Comparison of ENCODE assay signal across 8 mouse cellular contexts in the genomic region with DNA sequence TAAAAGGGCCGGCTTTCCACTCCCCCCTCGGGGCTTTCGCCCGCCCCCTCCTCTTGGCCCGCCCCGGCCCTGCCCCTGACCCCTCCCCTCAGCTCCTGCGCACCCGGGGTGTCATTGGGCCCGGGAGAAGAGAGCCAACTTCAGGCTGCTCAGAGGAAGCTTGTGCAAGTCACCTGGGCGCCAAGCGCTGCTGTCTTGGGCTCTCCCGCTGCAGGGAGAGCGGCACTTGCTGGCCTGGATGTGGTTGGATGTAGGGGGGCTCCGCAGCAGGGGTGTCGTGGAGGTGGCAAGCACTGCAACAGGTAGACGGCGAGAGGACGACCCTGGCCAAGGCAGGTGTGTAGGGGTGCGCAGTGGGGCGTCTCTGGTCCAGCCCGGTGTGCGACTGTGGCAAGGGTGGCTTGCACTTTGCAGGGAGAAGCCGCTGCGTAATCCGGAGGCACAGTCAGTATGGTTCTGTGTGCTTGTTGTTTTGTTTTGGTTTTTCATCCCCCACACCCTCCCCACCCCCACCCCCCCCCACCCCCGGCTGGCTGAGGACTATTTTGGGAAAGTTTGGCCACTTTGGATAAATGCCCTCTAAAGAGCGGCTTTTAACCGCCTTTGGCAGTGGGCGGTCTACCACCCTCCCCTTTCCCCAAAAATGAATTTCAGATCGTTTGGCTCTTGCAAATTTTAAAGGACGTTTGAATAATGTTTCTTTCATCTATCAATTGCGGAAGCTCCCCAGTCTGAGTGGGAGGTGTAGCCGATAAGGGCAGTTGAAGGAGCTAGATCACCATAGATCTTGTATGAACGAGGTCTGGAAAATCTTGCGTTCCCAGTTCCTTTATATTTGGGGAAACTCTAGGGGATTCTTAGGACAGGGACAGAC. TPM values are rescaled to one million over a fixed set of nuclear protein-coding genes. Genes with fewer than 3 reads are reported as not detected.
DNase-seq lines count a peak whose midpoint lies in the region; ATAC-seq and TF ChIP-seq lines count a peak whose summit lies in the region.

No protein-coding gene starts in this region.

- peak overlapping the region; percentile 53 for H3K27ac ChIP-seq in liver, adult 2 months (replicated peaks; ENCODE audit: insufficient read depth, low read depth, low read length)
- H3K27ac ChIP-seq in embryonic facial prominence, embryonic 11.5 days (replicated peaks; ENCODE audit: low read depth, low read length), result no peak overlapping the region
- no peak overlapping the region for H3K27ac ChIP-seq in hindbrain, embryonic 13.5 days
- no peak overlapping the region for H3K27ac ChIP-seq in midbrain, embryonic 15.5 days

- no peaks in the 10 kb centered on the region for H3K9me3 ChIP-seq in embryonic facial prominence, embryonic 11.5 days (replicated peaks; ENCODE audit: control insufficient read depth, low read length)
- no peaks in the 10 kb centered on the region for H3K9me3 ChIP-seq in hindbrain, embryonic 13.5 days
- H3K9me3 ChIP-seq in midbrain, embryonic 15.5 days, result no peaks in the 10 kb centered on the region

- no peaks in the 10 kb centered on the region for H3K36me3 ChIP-seq in liver, adult 2 months (ENCODE audit: control insufficient read depth, insufficient read depth, low read length)
- no peaks in the 10 kb centered on the region for H3K36me3 ChIP-seq in embryonic facial prominence, embryonic 11.5 days (replicated peaks; ENCODE audit: control insufficient read depth, insufficient read depth, low read depth, low read length)
- H3K36me3 ChIP-seq in hindbrain, embryonic 13.5 days, result no peaks in the 10 kb centered on the region
- no peaks in the 10 kb centered on the region for H3K36me3 ChIP-seq in midbrain, embryonic 15.5 days (replicated peaks)

- no peak for TF ChIP-seq CTCF in liver, adult 2 months (IDR thresholded peaks at IDR 0.05; ENCODE audit: low read depth, low read length)

- H3K4me1 ChIP-seq in liver, adult 2 months (ENCODE audit: control insufficient read depth, insufficient read depth, low read length), result peaks cover 2% of the 10 kb centered on the region; the same call in 1 of the 2 replicates
- H3K4me1 ChIP-seq in embryonic facial prominence, embryonic 11.5 days (ENCODE audit: control insufficient read depth, insufficient read depth, low read length), result no peaks in the 10 kb centered on the region; the same call in 1 of the 2 replicates
- H3K4me1 ChIP-seq in hindbrain, embryonic 13.5 days (replicated peaks), result peaks cover 33% of the 10 kb centered on the region
- H3K4me1 ChIP-seq in midbrain, embryonic 15.5 days, result peaks cover 21% of the 10 kb centered on the region

- peak overlapping the region; percentile 97 for H3K4me2 ChIP-seq in embryonic facial prominence, embryonic 11.5 days (ENCODE audit: low read depth, low read length)
- H3K4me2 ChIP-seq in hindbrain, embryonic 13.5 days, result peak overlapping the region; percentile 100
- peak overlapping the region; percentile 100 for H3K4me2 ChIP-seq in midbrain, embryonic 15.5 days

- peak overlapping the region; percentile 84 for H3K9ac ChIP-seq in liver, adult 2 months (ENCODE audit: low read depth, low read length)
- peak overlapping the region; percentile 44 for H3K9ac ChIP-seq in embryonic facial prominence, embryonic 11.5 days (replicated peaks; ENCODE audit: low read length)
- H3K9ac ChIP-seq in hindbrain, embryonic 13.5 days, result peak overlapping the region; percentile 58
- H3K9ac ChIP-seq in midbrain, embryonic 15.5 days, result peak overlapping the region; percentile 43

- WGBS in liver, adult 2 months, result under 1% methylated on average over 34 of the region's 35 CpGs
- under 1% methylated on average over 31 of the region's 35 CpGs for WGBS in embryonic facial prominence, embryonic 11.5 days
- under 1% methylated on average over 33 of the region's 35 CpGs for WGBS in hindbrain, embryonic 13.5 days
- 1% methylated on average over 35 of the region's 35 CpGs for WGBS in midbrain, embryonic 15.5 days

- H3K4me3 ChIP-seq in liver, adult 2 months (ENCODE audit: insufficient read depth, low read depth, low read length), result peak overlapping the region; percentile 75
- peak overlapping the region; percentile 59 for H3K4me3 ChIP-seq in embryonic facial prominence, embryonic 11.5 days (ENCODE audit: low read depth, low read length)
- H3K4me3 ChIP-seq in hindbrain, embryonic 13.5 days, result peak overlapping the region; percentile 71
- H3K4me3 ChIP-seq in midbrain, embryonic 15.5 days, result peak overlapping the region; percentile 79

- H3K27me3 ChIP-seq in liver, adult 2 months (ENCODE audit: control insufficient read depth, insufficient read depth, low read length), result no peaks in the 10 kb centered on the region
- peaks cover 33% of the 10 kb centered on the region for H3K27me3 ChIP-seq in embryonic facial prominence, embryonic 11.5 days (ENCODE audit: control insufficient read depth, insufficient read depth, low read length)
- peaks cover 52% of the 10 kb centered on the region for H3K27me3 ChIP-seq in hindbrain, embryonic 13.5 days
- peaks cover 17% of the 10 kb centered on the region for H3K27me3 ChIP-seq in midbrain, embryonic 15.5 days (replicated peaks)

- TF ChIP-seq POLR2A in liver, adult 2 months (IDR thresholded peaks at IDR 0.05; ENCODE audit: extremely low read depth, insufficient read depth, low read length), result peak; percentile 86

- no peaks in the 10 kb centered on the region for H3K79me2 ChIP-seq in liver, adult 2 months (ENCODE audit: control insufficient read depth, insufficient read depth, low read length)

- peak; percentile 22 for DNase-seq in liver, adult 2 months (ENCODE audit: extremely low read depth, low read depth, low spot score)
- no peak for DNase-seq in liver
- peak; percentile 4 for DNase-seq in embryonic facial prominence, embryonic 11.5 days (ENCODE audit: low spot score)
- no peak for DNase-seq in ovary, adult 18-20 months (ENCODE audit: low spot score)
- DNase-seq in urinary bladder, adult 2 months (ENCODE audit: low spot score), result no peak
- DNase-seq in testis, postnatal 10 days (ENCODE audit: low spot score), result no peak

- peak; percentile 42 for ATAC-seq in embryonic facial prominence, embryonic 11.5 days (replicated peaks; ENCODE audit: insufficient number of reproducible peaks, low FRiP score, low TSS enrichment, low read depth)
- ATAC-seq in hindbrain, embryonic 13.5 days (ENCODE audit: low FRiP score), result peak; percentile 80
- peak; percentile 77 for ATAC-seq in midbrain, embryonic 15.5 days (replicated peaks)

RNA-seq across cellular contexts. Expression of gene Nr3c2, which starts 3.2 kb away (rescaled TPM):
- 14.8 and 16.7 TPM in 2 replicates for total RNA-seq in liver, adult 2 months (2014; rRNA removed)
- 3.2 and 4.7 TPM in 2 replicates for polyA plus RNA-seq in liver, adult 2 months (2012; rRNA removed)
- polyA plus RNA-seq in embryonic facial prominence, embryonic 11.5 days (2014; fragmentation: Nextera tagmentation; extraction: Ambion mirVana), result 0.58 and 0.61 TPM in 2 replicates
- 2.3 and 3.4 TPM in 2 replicates for polyA plus RNA-seq in hindbrain, embryonic 13.5 days (2015; fragmentation: Nextera tagmentation; extraction: Ambion mirVana)
- polyA plus RNA-seq in midbrain, embryonic 15.5 days (2015; fragmentation: Nextera tagmentation; extraction: Ambion mirVana), result 3.9 and 4.4 TPM in 2 replicates
- polyA plus RNA-seq in urinary bladder, adult 2 months (2012; rRNA removed), result 5.9 and 8.7 TPM in 2 replicates

Comparison
In these comparisons a context has a peak if more than half of its experiments do, and no peak if none do; other contexts are left out.
1. DNase-seq: peak in liver, adult 2 months (single experiment) and embryonic facial prominence, embryonic 11.5 days (single experiment); none in liver (single experiment), ovary, adult 18-20 months (single experiment), urinary bladder, adult 2 months (single experiment) and testis, postnatal 10 days (single experiment).
2. Peak in every context shown above with its lines, with median percentiles within 50 percentile points of each other: H3K4me3 ChIP-seq, H3K9ac ChIP-seq, ATAC-seq and H3K4me2 ChIP-seq.